Mouse (Mus musculus): Measurements from ENCODE around the gene Rab31.

The Rab31 gene

DNA sequence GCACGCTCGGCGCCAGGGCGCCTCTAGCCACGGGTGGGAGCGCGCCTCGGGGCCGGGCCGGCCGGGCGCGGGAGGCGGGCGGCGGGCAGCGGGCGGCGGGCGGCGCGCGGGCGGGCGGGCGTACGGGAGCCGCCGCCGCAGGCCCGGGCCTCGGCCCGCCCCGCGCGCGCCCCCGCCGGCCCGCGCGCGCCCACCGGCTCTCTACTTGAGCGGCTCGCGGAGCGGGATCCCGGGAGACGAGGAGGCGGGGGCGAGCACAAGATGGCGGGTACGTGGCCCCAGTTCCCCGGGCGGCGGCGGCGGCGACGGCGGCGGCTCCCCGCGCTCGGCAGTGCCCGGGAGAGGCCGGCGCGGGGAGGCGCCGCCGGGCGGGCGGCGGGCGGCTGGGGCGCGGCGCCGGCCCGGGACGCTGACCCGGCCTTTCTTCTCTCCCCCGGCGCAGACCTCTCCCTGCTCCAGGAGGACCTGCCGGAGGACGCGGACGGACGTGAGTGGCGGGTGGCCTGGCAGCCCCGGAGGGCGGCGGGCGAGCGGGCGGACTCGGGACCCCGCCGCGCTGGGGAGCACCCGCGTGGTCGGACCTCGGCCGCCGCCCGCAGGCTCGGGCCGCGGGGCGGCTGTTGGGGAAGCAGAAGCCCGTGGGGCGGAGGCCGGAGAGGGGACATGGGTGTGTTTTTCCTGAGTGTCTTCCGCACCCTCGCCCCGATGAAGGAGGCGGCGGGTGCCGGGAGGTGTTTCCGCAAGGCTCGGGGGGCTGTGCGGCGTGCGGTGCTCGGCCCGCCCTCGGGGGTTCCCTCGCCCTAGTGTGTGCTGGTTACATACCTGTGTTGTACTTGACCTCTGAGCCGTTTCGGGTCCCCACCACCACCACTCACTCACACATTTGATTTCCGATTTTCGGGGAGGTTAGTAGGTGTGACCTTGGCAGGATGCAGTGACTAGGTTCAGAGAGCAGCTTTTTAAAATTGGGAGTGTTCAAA lies 10.9 kb upstream of the Rab31 start:
- peak; percentile 61 for DNase-seq (ENCODE audit: low read depth)

DNA sequence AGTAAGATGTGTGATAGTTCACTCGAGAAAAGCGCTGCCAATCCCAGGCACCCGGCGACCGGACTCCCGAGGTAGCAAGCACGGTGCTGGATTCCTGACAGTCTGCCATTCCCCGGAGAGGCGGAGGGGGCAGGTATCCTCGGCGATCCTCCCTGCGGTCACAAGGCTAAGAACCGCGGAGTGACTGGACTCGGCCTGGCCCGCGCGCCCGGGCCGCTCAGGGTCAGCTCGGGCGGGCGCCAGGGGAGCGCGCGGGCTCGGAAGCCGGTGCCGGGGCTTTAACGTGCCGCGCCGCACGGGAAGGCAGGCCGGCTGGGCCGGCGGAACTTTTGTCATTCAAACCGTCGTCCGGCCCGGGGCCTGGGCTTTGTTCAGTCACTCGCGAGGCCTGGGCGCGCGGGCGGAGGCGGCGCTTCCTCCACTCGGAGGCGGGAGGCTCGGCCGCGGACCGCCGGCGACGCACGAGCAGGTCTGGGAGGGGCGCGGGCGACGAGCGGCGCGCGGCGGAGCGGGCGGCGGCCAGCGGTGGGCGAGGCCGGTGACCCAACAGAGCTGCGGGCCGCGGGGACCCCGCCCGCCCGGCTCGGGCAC lies 10.1 kb upstream of the Rab31 start, which contains the start of gene Ppp4r1:
Gene Ppp4r1, plus strand, starts transcription at position 23 of the 591 bp plus-strand sequence.
- DNase-seq (ENCODE audit: low read depth): peak; percentile 63

DNA sequence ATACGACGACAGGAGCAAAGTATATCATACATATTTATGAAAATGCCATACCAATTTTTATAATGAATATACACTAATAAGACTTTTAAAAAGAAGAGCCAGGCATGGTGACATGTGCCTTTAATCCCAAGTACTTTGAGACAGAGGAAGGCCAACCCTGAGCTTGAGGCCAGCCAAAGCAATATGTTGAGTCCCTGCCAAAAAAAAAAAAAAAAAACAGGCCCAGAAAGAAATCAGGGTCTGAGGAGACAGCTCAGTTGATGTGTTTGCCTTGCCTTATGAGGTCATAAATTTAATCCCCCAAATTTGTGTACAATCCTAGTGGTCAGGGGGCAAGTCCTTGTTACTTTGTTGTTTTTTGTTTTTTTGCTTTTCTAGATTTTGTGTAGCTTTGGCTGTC lies 8.4 kb upstream of the Rab31 start:
- no peak for DNase-seq (ENCODE audit: low read depth)

DNA sequence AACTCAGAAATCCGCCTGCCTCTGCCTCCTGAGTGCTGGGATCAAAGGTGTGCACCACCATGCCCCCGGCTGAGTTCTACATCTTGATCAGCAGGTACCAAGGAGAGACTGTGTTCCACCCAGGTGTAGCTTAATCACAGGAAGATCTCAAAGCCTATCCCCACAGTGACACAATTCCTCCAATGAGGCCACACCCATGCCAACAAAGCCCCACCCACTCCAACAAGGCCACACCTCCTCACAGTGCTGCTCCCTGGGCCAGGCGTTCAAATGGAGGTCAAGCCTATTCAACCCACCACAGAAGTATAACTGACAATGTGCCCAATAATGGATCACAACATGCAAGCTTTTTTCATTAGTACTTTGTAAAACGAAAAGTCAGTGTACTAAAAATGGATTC lies 4.9 kb upstream of the Rab31 start:
- DNase-seq (ENCODE audit: low read depth): no peak

DNA sequence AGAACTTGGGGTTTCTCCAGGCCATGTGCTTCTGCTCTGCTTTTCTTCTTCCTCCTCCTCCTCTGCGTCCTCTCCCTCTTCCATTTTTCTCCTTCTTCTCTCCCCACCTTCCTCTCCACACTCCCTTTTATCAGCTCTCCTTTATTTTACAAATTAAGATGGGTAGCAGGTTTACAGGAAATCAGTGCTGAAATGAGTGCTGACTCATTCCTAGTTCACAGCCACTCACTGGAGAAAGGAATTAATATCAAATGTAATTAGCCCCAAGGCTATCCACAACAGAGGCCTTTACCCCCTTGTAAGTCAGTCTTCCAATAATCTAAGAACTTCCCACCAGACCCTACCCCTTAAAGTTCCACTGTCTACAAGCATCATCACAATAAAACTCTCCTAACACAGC lies 3.7 kb upstream of the Rab31 start:
- DNase-seq (ENCODE audit: low read depth): no peak

DNA sequence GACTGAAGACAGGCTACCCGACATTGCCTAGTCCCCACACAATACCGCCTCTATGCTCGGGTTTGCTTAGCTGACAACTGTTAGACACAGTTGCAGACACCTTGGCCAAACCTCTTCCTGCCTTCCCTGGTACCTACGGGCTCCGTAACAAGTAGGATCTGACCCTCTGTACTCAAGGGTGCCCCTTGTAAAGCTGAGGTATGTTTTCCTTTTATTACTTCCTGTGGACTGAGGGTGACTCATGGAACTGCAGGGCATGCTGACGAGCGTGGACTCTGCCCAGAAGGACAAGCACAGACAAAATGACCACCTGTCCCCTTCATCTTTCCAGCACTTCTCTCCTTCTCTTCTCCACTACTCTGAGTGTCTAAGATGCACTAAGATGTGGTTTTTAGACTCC lies 1.9 kb upstream of the Rab31 start:
- no peak for DNase-seq (ENCODE audit: low read depth)

DNA sequence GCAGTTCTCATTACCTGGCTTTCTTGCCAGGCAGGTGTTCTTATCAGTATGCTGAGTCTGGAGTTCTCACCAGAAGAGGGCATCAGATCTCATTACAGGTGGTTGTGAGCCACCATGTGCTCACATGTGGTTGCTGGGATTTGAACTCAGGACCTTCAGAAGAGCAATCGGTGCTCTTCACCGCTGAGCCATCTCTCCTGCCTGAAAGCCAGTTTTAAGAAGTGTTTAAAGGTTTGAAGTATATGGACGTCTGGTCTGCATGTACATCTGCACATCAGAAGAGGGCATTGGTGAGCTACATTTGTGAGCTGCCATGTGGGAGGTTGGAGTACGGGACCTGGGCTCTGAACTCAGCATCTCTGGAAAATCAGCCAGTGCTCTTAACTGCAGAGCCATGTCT lies 1.1 kb upstream of the Rab31 start:
- DNase-seq (ENCODE audit: low read depth): no peak

DNA sequence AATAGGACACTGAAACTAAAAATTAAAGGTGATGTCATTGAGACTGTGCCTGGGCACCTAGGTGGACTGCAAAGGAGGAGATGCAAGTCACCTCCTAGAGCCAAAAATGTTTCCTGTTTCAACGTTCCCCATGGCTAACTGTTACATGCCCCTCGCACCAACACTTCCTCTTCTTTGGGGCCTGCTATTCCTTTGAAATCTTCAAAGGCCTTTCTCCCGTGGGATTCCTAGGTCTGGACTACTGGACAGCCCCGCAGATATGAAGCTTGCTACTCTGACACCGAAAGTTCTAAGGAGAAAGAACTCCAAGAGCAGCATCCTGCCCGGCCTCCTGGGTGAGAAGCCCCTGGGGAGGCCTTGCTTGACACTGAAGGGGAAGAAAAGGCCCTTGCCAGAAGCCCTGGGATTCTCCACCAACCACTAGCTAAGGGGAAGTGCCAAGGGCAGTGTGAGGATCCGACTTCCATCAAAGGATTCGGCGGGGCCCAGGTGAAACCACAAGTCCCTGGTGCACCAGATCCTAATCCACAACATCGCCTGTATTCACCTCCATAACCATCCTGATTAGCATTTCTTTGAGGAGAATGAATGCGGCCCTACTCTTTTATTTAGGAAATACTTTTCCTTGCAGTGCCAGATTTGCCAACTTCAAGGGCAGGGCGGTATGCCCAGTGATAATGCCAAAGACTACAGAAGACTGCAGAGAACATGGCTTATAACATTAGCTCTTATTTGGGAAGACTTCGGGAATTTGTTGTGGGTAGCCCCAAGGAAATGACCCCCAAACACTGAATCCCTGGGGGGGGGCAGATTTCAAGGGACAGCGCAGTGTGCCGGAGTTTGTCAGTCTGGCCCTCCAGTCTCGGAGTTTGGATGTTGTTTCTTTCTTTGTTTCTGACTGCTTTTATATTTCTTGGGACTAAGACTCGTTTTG lies 1.3 kb downstream of the Rab31 start:
- DNase-seq (ENCODE audit: low read depth): no peak

DNA sequence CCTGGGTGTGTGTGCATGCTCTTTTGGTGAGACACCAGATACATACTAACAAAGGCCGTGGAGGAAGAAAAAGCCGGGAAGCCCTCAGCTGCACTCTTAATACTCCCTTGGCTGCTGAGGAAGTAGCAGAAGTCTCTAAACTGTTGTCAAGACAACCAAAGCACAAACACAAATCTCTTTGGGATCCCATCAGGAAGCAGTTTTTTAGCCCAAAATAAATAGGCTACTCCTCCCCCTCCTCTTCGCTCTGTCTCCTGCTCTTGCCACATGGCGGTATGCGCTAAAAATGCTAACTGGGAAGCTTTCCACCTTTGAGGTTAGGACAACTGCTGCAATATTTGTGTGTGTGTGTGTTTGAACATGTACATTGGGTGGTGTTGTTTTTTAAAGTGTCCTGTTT lies 4.1 kb downstream of the Rab31 start:
- no peak for DNase-seq (ENCODE audit: low read depth)

DNA sequence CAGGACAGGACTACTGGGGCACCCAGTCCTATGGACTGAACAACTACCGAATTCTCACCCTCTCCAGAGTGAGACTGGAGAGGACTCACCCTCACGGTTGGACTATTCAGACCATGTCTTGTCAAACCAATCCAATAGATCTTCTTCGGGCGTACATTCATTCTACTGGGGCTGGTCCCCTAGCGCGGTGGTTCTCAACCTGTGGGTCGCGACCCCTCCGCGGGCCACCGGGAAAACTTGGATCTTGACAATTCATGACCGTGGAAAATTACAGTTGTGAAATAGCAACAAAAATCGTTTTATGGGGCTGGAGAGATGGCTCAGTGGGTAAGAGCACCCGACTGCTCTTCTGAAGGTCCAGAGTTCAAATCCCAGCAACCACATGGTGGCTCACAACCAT lies 9.3 kb downstream of the Rab31 start:
- no peak for DNase-seq (ENCODE audit: low read depth)

DNA sequence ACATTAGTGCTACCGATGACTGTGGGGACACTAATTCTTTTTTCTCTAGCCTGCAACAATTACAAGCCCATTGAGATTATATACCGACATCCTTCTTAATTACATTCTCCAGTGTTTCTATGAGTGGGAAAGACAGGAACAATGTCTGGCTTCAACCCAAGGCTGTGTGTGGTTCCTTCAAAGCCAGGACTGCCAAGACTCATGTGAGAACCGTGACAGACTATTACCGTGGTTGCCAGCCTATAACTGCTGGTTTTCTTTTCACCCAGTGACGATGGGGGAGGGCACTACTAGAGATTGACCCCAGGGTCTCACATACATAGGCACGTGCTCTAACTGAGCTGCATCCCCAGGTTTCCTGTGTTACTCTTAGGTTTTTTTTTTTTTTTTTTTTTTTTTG lies 15.4 kb downstream of the Rab31 start:
- DNase-seq (ENCODE audit: low read depth): no peak

DNA sequence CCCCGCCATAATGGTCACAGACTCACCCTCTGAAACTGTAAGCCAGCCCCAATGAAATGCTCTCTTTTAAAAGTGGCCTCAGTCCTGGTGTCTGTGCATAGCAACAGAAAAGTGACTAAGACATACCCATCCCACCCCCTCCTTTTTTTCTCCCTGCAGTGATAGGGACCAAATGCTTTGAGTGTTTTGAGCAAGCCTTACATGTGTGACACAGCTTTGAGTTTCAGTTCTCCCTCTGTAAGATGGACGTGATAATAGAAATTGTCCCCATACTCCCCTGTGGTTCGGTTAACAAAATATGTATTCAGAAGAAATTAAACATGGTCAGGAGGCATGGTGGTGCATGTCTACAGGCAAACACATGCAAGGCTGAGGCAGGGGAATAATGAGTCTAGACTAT lies 16.7 kb downstream of the Rab31 start:
- no peak for DNase-seq (ENCODE audit: low read depth)

DNA sequence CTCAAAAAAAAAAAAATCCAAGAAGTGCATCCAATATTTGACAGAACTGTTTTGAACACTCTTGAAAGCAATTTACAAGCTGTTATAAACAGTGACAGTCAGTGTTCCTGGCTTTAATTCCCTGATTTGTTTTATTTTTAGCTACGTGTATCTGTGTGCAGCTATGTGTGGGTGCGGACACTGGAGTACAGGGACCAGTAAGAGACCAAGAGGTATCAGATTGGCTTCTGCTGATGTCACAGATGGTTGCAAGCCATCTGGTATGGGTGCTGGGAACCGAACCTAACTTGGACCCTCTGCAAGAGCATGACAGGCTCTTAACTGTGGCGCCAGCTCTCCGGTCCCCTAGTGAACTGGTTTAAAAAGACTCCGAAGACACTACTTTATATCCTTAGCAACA lies 19.4 kb downstream of the Rab31 start:
- no peak for DNase-seq (ENCODE audit: low read depth)

DNA sequence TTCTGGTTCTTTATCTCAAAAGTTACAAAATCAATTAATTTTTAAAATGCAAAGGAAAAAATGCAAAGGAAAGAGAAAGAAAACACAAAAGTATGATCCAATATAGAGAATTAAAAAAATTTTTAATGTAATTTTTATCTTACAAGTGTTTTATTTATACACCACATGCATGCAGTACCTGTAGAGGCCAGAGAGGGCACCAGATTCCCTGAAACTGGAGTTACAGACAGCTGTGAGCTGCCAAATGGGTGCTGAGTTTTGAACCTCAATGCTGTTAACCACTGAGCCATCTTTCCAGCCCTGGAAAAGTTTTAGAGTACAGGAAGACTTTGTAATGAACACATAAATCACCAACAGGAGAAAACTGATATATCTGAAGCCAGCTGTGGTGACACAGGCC lies 22.3 kb downstream of the Rab31 start:
- peak; percentile 24 for DNase-seq (ENCODE audit: low read depth)

DNA sequence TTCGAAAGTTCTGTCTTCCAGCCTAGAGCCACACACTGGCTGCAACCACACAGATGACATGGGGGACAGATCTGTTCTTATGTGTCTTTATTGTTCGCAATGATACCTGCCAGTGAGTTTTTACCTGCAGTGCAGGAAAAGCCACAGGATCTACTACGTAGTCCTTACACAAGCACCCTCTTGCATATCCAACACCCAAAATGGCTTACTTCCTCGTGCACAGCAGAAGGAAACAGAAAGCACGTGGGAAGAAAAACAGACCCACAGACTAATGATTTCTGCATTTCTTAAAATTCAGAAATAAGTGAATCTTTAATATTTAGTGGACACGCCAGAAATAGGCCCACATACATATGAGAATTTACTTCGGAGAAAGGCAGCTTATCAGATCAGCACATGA lies 22.7 kb downstream of the Rab31 start:
- no peak for DNase-seq (ENCODE audit: low read depth)

DNA sequence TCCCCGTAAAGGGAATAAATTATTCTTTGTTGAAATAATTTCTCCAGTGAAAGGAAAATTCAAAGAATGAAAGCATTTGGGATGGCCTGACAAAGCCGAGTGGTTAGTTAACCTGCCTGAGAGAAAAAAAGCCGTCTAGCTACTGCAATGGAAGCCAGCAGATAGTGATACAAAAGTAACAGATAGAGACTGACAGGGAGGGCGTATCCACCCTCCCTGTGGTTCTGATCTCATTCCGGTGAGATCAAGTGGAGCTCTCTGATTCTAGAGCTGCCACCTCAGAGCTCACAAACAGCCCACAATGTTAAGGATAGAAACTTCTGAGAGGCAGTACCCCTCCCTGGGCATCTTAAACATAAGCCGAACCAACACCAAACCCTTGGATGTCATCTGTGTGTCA lies 23.6 kb downstream of the Rab31 start:
- DNase-seq (ENCODE audit: low read depth): no peak

DNA sequence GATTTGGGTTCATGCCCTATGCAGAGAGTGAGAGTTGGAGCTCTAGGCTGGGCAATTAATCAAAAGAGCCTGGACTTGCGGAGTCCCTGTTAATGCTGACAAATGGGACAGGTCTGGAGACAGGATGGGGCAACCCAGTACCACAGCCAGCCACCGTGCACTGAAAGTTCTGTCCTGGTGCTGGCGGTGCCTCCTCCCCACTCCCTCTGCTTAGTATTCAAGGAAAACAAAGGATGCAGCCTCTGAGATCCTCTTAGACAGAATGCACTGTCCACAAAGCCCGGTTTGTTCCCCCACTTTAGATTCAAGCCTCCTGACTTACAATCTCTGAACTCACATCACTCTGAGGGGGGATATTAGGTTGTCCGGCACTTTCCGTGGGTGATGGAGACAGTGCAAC lies 26.2 kb downstream of the Rab31 start:
- DNase-seq (ENCODE audit: low read depth): no peak

DNA sequence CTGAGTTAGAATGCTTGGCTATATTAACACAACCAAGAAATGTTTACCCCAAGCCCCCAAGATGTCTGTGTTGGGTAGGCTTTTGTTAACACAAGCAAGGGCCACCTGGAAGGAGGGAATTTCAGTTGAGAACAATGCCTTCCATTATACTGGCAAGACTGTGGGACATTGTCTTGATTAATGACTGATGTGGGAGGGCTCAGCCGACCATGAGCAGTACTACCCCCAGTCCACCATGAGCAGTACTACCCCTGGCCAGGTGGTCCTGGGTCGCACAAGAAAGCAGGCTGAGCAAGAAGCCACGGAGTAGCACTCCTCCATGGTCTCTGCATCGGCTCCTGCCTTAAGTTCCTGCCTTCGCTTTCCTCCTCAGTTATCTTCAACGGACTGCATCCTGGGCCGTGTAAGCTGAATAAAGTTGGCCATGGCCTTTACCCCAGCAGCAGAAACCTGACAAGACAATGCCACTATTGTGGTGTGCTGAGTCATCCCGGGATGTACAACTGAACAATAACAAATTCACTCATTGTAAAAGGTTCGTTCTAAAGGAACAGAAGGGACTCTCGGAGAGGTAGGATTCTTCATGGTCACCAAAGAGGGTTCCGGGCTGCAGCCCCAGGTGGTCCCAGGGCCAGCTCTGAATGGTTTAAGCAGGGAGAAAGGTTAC lies 28.8 kb downstream of the Rab31 start:
- no peak for DNase-seq (ENCODE audit: low read depth)

DNA sequence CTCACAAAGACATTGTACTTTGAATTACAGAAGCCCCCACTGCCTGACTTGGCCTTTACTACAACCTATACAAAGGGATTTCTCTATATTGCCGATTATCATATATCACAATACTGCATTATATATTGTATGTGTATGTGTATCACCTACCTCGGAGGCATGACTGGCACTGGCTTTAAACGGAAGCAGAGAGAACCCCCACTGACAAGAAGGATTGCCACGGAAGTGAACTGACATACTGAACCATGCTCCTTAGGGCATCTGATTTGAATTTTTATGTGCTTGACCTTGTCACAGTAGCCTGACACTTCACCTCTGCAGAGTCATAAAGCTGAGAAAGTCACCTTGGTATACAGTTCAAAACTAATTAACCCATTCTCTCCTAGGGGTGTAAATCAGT lies 29.6 kb downstream of the Rab31 start:
- no peak for DNase-seq (ENCODE audit: low read depth)

DNA sequence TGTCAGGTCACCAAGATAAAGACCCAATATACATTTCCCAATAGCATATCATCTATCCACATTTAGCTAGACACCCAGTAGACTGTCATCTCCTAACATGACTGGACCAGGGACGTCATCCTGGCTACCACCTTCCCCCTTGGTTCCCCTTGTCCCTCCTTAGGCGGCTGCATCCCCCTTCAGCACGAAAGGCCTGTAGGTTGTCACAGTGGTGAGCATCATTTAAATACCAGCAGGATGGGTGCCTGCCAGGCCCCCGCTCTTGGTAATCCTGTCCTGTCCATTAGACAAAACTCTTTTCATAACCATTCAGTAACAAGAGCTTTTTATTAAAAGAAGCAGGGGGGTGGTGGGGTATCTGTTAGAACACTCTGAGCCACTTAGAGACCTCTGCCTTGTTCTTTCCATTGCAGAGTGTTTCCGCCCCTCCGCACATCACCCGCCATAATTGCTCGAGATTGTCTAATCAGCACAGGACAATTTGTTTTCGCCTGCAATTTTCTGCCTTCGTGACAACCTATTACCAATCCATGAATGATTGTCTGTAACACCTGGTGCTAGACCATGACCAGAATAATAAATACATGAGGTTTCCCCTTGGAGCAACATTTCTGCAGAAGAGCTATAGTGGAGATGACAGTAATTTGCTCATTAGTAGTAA lies 30.2 kb downstream of the Rab31 start:
- no peak for DNase-seq (ENCODE audit: low read depth)

DNA sequence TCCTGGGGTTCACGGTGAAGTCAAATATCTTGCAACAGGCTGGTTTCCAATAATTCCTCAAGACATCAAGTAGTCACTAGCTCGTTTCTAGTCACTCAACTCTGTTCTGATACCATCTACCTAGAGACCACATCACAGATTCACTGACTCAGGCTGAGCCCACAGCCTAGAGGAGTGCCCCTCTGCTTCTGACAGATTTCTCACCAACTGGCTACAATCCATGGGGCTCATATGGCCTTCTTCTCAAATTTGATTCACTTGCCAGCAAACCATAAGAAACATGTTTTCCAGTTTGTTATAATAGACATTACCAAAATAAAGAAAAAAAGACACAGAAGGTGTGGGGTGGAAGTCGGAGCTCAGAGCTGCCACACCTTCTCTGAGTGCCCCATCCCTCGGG lies 31.0 kb downstream of the Rab31 start:
- DNase-seq (ENCODE audit: low read depth): no peak

Measured in naive thymus-derived CD4-positive, alpha-beta T cell, adult 2 months (primary cell).